Mouse (Mus musculus) CH12.LX (cell line): ENCODE measurements around the gene Rps12.

Experiments used
- CHD1 ChIP-seq: IDR thresholded peaks from 2 replicates; pipeline ENCODE4 v1.6.1; 2012; ENCODE audit warnings: low read depth, low read length, improper control_type of control experiment, inconsistent platforms
- CTCF ChIP-seq, 2 experiments: IDR thresholded peaks in 1 of 2; conservative IDR thresholded peaks in 1 of 2; 2 replicates each; pipeline ENCODE4 v1.5.1; 2011 to 2012; ENCODE audit warnings: low read depth in 2 of 2, low read length in 2 of 2, improper control_type of control experiment in 1 of 2, inconsistent platforms in 1 of 2, mild to moderate bottlenecking in 1 of 2, moderate library complexity in 1 of 2
- EP300 ChIP-seq: IDR thresholded peaks from 2 replicates; pipeline ENCODE4 v1.6.1; 2011; ENCODE audit warnings: low read length, improper control_type of control experiment

- TF ChIP-seq CHD1 = no peak
- TF ChIP-seq EP300 = no peak
- no peak for TF ChIP-seq CTCF (conservative IDR thresholded peaks at IDR 0.05 in 1 of 2, IDR thresholded peaks at IDR 0.05 in 1 of 2; ENCODE audit: low read depth in 2 of 2, low read length in 2 of 2)
These were observed 12.9 kb upstream of the Rps12 start for GRCm38 (mm10) chr10:23799933-23800332.
